Mouse (Mus musculus): ENCODE results near the gene Slc26a10. TPM values are rescaled to one million over a fixed set of nuclear protein-coding genes. Genes with fewer than 3 reads are reported as not detected.

Gene Slc26a10
- polyA plus RNA-seq, 1 experiment: 0.94 TPM

DNA sequence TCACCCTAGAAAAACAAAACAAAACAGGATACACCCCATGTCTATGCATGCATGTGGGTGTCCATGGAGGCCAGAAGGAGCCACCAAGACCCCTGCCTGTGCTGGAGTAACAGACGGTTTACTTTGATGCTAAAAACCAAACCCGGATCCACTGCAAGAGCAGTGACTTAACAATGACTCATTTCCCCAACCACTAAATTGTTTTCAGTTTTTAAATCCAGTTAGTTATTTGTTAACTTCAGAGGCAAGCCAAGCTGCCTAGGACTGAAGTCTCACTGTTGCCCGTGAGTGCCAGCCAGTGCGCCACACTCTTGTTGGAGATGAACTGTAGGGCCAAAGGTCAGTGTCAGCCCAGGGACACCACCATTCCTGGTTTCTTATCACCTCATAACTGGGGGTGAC is 30.0 kb downstream of the Slc26a10 start:
- DNase-seq (ENCODE audit: low read depth in 1 of 2, low spot score in 2 of 2): no peak
- Histone ChIP-seq H3K27ac (ENCODE audit: insufficient read depth, low read length) (peak overlapping the region; percentile 77), H3K27me3 (ENCODE audit: control insufficient read depth, insufficient read depth, low read length) (no peaks in the 10 kb centered on the region), H3K4me3 (ENCODE audit: extremely low read depth, insufficient read depth, insufficient read length) (peak overlapping the region; percentile 35; the same call in 1 of the 2 replicates), H3K36me3 (ENCODE audit: control insufficient read depth, insufficient read depth, low read length) (no peaks in the 10 kb centered on the region), H3K4me1 (ENCODE audit: control insufficient read depth, insufficient read depth, insufficient read length) (no peaks in the 10 kb centered on the region)
- TF ChIP-seq POLR2A (IDR thresholded peaks at IDR 0.05; ENCODE audit: low read depth, low read length): no peak
- no peak for TF ChIP-seq CTCF (IDR thresholded peaks at IDR 0.05; ENCODE audit: extremely low read depth, insufficient read depth, insufficient read length, insufficient replicate concordance)
- 55% methylated on average over 4 of the region's 4 CpGs for WGBS

DNA sequence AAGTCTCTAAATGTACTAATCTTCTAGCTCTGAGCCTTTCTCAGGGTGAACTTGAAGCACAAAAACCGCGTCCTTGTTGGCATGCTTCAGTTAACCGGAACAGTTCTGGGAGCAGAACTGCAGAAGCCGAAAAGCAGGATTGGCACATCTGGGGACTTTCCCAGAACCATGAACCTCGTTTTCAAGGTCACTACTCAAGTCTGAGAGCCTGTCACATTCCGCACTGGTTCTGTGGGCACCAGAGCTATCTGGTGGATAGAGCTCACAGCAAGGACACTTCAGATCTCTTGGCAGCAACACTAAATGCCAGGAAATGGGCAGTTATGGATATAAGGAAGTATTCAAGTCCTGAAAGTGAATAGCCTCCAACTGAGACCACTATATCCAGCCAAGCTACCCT is 33.3 kb downstream of the Slc26a10 start:
- H3K36me3 ChIP-seq (ENCODE audit: control insufficient read depth, insufficient read depth, low read length): no peaks in the 10 kb centered on the region
- 79% methylated on average over 6 of the region's 6 CpGs for WGBS
- TF ChIP-seq CTCF (IDR thresholded peaks at IDR 0.05; ENCODE audit: extremely low read depth, insufficient read depth, insufficient read length, insufficient replicate concordance) (no peak), POLR2A (IDR thresholded peaks at IDR 0.05; ENCODE audit: low read depth, low read length) (no peak)
- no peaks in the 10 kb centered on the region for H3K27me3 ChIP-seq (ENCODE audit: control insufficient read depth, insufficient read depth, low read length)
- no peak for DNase-seq (ENCODE audit: low read depth in 1 of 2, low spot score in 2 of 2)
- peaks cover 5% of the 10 kb centered on the region; the same call in 1 of the 2 replicates for H3K4me1 ChIP-seq (ENCODE audit: control insufficient read depth, insufficient read depth, insufficient read length)
- no peak overlapping the region for H3K4me3 ChIP-seq (ENCODE audit: extremely low read depth, insufficient read depth, insufficient read length)
- H3K27ac ChIP-seq (ENCODE audit: insufficient read depth, low read length): no peak overlapping the region

DNA sequence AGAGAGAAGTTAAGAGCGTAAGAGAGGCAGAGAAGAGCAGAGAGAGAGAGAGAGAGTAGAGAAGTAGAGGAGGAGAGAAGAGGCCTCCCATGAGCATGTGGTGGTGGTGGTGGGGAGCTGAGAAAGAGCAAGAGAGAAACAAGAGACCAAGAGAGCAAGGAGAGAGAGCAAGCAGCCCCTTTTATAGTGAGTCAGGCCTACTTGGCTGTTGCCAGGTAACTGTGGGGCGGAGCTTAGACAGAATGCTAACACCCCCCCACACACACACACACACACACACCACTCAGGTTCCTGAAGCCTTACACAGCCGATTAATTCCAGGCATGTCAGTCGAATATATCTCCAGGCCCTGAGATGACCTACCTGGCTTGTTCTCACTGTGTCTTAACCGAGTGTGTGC is 35.1 kb downstream of the Slc26a10 start:
- TF ChIP-seq POLR2A (IDR thresholded peaks at IDR 0.05; ENCODE audit: low read depth, low read length) (no peak), CTCF (IDR thresholded peaks at IDR 0.05; ENCODE audit: extremely low read depth, insufficient read depth, insufficient read length, insufficient replicate concordance) (no peak)
- Histone ChIP-seq H3K4me3 (ENCODE audit: extremely low read depth, insufficient read depth, insufficient read length) (no peak overlapping the region), H3K4me1 (ENCODE audit: control insufficient read depth, insufficient read depth, insufficient read length) (peaks cover 17% of the 10 kb centered on the region; the same call in 1 of the 2 replicates), H3K36me3 (ENCODE audit: control insufficient read depth, insufficient read depth, low read length) (no peaks in the 10 kb centered on the region), H3K27ac (ENCODE audit: insufficient read depth, low read length) (0 out of 2 replicates have a peak overlapping the region, but pooled peaks have one; percentile 19), H3K27me3 (ENCODE audit: control insufficient read depth, insufficient read depth, low read length) (no peaks in the 10 kb centered on the region)
- 86% methylated on average over 5 of the region's 5 CpGs for WGBS
- no peak for DNase-seq (ENCODE audit: low read depth in 1 of 2, low spot score in 2 of 2)

DNA sequence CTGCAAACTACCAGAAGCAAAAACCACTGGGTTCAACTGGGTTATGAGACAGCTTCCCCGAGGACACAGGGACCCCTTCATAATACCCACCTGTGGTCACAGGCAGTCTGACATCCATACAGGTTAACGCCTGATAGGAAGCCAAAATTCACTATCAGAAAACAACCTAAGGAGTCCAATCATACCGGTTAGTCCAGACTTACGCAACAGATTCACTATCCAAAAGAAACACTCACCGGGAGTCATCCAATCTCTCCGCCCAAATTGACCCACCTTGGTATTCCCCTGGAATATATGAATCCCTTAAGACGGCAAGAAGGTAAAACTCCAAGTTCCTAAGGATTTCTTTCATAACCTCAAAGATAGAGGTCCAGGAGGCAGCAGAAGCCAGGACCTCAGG is 35.9 kb downstream of the Slc26a10 start:
- 0 out of 2 replicates have a peak overlapping the region, but pooled peaks have one; percentile 43 for H3K27ac ChIP-seq (ENCODE audit: insufficient read depth, low read length)
- H3K4me1 ChIP-seq (ENCODE audit: control insufficient read depth, insufficient read depth, insufficient read length): peaks cover 17% of the 10 kb centered on the region; the same call in 1 of the 2 replicates
- 88% methylated on average over 7 of the region's 7 CpGs for WGBS
- TF ChIP-seq POLR2A (IDR thresholded peaks at IDR 0.05; ENCODE audit: low read depth, low read length) (no peak), CTCF (IDR thresholded peaks at IDR 0.05; ENCODE audit: extremely low read depth, insufficient read depth, insufficient read length, insufficient replicate concordance) (no peak)
- DNase-seq (ENCODE audit: low read depth in 1 of 2, low spot score in 2 of 2): no peak
- H3K4me3 ChIP-seq (ENCODE audit: extremely low read depth, insufficient read depth, insufficient read length): no peak overlapping the region
- no peaks in the 10 kb centered on the region for H3K36me3 ChIP-seq (ENCODE audit: control insufficient read depth, insufficient read depth, low read length)
- H3K27me3 ChIP-seq (ENCODE audit: control insufficient read depth, insufficient read depth, low read length): no peaks in the 10 kb centered on the region

DNA sequence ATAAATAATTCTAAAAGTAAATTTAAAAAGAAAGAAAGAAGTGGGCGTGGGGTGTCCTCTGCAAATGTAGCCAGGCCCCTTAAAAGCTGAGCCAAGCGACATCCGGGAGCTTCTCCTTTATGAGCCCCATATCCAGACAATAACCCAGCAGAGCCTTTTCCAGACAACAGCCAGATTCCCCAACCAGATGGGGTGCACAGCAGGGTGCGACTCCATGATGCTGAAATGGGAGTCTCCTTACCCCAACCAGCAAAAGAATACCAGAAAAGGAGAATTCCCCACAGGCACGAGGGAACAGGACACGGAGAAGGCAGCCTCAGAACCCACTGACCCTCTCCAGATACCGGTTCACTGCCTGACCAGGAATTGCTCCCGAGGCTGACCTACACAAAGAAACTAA is 37.2 kb downstream of the Slc26a10 start:
- WGBS: 95% methylated on average over 8 of the region's 8 CpGs
- Histone ChIP-seq H3K4me1 (ENCODE audit: control insufficient read depth, insufficient read depth, insufficient read length) (peaks cover 17% of the 10 kb centered on the region; the same call in 1 of the 2 replicates), H3K27me3 (ENCODE audit: control insufficient read depth, insufficient read depth, low read length) (no peaks in the 10 kb centered on the region), H3K27ac (ENCODE audit: insufficient read depth, low read length) (no peak overlapping the region), H3K36me3 (ENCODE audit: control insufficient read depth, insufficient read depth, low read length) (no peaks in the 10 kb centered on the region), H3K4me3 (ENCODE audit: extremely low read depth, insufficient read depth, insufficient read length) (no peak overlapping the region)
- no peak for DNase-seq (ENCODE audit: low read depth in 1 of 2, low spot score in 2 of 2)
- no peak for TF ChIP-seq CTCF (IDR thresholded peaks at IDR 0.05; ENCODE audit: extremely low read depth, insufficient read depth, insufficient read length, insufficient replicate concordance)
- TF ChIP-seq POLR2A (IDR thresholded peaks at IDR 0.05; ENCODE audit: low read depth, low read length): no peak

DNA sequence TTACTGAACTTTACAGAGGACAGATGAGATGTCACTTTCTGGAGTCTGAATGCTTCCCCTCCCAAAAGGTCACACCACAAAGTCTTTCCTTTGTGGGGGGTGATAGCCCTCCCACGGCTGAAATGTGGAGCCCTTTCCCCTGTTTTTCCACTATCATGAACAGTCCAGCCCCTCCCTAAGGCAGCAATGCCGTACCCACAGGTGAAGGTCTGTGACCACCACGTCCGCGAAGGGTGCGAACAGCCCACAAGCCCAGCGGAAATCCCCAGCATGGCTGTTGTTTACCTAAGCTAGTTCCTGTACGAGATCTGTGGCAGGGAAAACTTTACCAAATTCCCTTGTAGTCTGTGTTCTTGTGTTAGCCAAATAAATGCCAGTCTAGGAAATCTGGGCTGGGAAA is 38.9 kb downstream of the Slc26a10 start:
- DNase-seq (ENCODE audit: low read depth in 1 of 2, low spot score in 2 of 2): peak in 1 of 2 experiments; percentile 68
- no peak overlapping the region for H3K4me3 ChIP-seq (ENCODE audit: extremely low read depth, insufficient read depth, insufficient read length)
- H3K4me1 ChIP-seq (ENCODE audit: control insufficient read depth, insufficient read depth, insufficient read length): peaks cover 28% of the 10 kb centered on the region; the same call in 1 of the 2 replicates
- H3K36me3 ChIP-seq (ENCODE audit: control insufficient read depth, insufficient read depth, low read length): no peaks in the 10 kb centered on the region
- no peaks in the 10 kb centered on the region for H3K27me3 ChIP-seq (ENCODE audit: control insufficient read depth, insufficient read depth, low read length)
- H3K27ac ChIP-seq (ENCODE audit: insufficient read depth, low read length): peak overlapping the region; percentile 92
- WGBS: 23% methylated on average over 8 of the region's 8 CpGs
- TF ChIP-seq POLR2A (IDR thresholded peaks at IDR 0.05; ENCODE audit: low read depth, low read length) (no peak), CTCF (IDR thresholded peaks at IDR 0.05; ENCODE audit: extremely low read depth, insufficient read depth, insufficient read length, insufficient replicate concordance) (no peak)

DNA sequence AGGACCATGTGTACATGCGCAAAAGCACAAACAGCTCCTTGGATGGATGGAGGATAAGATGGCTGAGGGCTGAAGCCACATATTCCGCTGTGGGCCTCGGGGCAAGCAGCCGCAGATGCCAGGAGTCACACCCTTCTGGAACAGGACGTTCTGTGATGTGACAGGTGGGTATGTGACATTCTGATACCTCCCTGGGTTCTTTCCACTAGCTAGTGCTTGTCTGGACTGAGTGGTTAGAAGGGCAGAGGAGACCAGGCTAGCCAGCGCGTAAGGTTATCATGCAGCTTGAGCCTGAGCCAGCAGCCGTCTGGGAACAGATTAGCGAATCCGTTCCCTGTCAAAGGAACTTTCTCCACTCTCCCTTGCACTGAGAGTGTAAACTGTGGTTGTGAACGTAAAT is 39.5 kb downstream of the Slc26a10 start:
- no peak overlapping the region for H3K4me3 ChIP-seq (ENCODE audit: extremely low read depth, insufficient read depth, insufficient read length)
- peak overlapping the region; percentile 92 for H3K27ac ChIP-seq (ENCODE audit: insufficient read depth, low read length)
- no peaks in the 10 kb centered on the region for H3K36me3 ChIP-seq (ENCODE audit: control insufficient read depth, insufficient read depth, low read length)
- peaks cover 31% of the 10 kb centered on the region; the same call in 1 of the 2 replicates for H3K4me1 ChIP-seq (ENCODE audit: control insufficient read depth, insufficient read depth, insufficient read length)
- TF ChIP-seq CTCF (IDR thresholded peaks at IDR 0.05; ENCODE audit: extremely low read depth, insufficient read depth, insufficient read length, insufficient replicate concordance) (no peak), POLR2A (IDR thresholded peaks at IDR 0.05; ENCODE audit: low read depth, low read length) (no peak)
- no peaks in the 10 kb centered on the region for H3K27me3 ChIP-seq (ENCODE audit: control insufficient read depth, insufficient read depth, low read length)
- no peak for DNase-seq (ENCODE audit: low read depth in 1 of 2, low spot score in 2 of 2)
- WGBS: 70% methylated on average over 11 of the region's 11 CpGs
